Mouse (Mus musculus): ENCODE data around the gene Tnfrsf26.

The Tnfrsf26 gene

DNA sequence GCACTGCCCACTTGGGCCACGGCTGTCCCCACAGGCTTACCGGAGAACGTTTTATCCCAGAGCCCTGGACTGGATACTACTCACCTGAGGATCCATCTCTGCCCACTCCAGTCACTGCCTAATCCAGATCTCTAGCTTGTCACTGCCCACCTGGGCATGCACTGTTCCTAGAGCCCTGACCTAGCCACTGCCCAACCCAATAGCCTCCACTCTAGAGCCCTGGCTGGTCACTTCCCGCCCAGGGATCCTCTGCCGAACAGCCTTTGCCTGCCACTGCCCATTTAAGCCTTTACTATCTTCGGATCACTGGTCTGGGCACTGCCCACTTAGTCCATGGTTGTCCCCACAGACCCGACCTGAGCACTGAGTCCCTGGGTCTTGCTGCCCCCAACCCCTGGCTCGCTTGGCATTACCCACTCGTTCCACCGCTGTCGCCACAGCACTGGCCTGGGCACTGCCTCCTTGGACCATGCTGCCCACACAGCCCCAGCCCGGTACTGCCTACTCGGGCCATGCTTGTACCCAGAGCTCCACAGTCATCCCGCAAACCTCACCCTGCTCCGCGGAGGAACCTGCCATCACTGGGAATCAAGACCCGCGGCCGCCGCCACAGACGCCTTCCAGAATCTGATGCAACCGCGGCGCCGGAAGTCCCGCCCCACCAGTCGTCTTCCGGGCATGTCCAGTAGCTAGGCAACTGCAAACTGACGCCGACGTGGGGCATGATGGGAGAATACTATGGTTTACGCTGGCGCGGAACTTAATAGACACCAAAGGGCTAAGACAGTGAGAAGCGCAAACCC lies 28.9 kb downstream of the Tnfrsf26 start, which contains the start of gene Cars:
TSS of gene Cars (minus strand) at position 663 of the 803 bp plus-strand sequence.
- peak; percentile 94 for DNase-seq

DNA sequence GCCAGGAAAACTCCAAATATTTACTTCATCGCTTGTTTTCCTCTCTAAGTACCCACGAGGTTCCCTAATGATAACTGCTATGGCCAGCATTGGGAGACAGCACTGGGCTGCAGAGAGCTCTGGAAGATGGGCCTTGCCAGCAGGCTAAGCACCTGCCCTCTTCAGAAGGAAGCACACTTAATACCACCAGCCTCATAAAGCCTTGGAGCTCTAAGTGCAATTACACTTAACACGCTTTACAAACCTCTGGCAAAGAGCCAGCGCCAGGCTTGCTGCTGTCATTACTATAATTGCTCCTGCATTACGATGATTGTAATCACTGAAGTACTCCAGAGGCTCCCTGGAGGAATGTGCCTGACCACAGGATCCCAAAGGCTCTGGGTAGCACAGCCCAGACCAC lies 33.7 kb downstream of the Tnfrsf26 start:
- DNase-seq = peak; percentile 20

DNA sequence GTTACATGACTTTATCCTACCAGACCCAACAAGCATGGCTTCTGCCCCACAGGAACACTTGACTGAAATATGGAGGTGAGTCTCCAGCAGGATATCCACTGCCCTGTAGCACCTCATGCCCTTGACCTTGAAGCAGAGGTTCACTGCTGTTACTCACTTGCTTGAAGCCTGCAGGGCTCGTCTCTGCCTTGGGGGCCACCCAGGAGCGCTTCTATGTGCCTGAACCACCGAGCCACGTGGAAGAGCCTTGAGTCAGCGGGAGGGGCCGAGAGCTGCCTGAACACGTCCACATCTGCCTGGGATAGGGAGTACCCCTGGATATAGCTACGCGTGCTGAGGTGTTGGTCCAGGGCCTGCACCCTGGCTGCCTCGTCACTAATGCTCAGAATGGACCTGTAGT lies 36.3 kb downstream of the Tnfrsf26 start:
- DNase-seq = no peak

DNA sequence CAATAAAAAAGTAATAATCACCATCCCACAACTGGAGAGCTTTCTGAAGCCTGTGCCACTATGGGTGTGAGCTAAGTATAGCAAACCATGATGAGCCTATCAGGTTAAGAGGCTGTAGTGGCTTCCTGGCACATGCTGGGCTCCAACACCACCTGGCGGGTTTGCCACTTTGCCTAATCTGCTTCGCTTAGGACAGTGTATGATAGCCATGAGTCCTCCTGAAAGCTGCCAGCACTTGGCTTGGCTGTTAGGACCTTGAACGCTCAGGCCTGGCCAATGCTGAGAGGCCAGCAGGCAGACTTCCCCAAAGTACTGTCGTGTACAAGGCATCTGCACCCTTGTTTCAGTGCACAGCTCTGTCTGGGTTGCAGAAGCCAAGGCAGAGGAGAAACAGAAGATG lies 40.5 kb downstream of the Tnfrsf26 start:
- no peak for DNase-seq

DNA sequence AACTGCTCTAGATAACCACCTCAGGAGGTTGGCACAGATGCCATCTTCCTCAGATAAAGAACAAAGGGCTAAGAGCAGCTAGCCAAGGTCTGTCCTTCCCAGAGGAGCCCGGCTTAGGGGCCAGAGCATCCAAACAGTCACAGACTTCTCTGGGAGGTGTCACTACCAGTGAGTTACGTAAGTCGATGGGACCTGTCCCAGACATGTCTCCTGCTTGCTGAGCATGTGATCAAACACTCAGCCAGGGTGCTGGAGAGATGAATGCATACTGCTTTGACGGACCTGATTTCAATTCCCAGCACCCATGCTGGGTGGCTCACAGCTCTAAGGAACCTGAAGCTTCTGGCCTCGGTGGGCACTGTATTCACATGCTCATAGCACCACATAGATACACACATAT lies 40.9 kb downstream of the Tnfrsf26 start:
- no peak for DNase-seq

DNA sequence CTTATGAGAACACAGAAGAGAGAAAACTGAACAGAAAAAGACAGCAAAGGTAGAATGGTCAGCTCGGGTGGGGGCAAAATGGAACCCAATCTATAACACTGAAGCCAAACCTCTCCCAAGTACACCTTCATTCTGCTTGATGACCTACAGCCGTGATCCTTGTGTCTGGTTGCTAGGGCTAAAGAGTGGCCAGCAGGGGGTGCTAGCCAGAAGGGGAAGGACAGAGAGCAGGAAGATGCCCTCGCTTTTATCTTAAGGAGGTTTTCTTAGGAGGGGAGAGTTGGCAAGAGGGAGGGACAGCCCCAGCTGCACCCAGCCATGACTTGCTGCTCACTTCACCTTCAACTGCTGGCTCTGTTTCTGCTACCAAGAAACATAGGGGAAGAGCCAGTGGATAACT lies 44.6 kb downstream of the Tnfrsf26 start:
- DNase-seq = peak; percentile 69

DNA sequence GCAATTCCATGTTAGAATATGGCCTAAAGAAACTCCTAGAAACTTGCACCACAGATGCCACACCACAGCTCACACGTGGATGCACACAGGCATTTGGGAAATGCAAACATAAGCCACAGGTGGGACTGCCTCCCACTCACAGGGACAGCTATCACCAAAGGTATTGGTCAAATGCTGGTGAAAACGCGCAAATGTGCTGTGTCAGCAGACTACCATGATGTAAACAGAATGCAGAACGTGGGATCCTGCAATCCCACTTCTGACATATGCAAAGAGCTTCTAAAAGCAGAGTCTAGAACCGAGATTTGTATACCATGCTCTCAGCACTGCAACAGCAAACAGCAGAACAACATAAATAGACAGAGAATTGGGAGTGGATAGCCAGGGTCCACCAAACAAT lies 45.5 kb downstream of the Tnfrsf26 start:
- DNase-seq = no peak

DNA sequence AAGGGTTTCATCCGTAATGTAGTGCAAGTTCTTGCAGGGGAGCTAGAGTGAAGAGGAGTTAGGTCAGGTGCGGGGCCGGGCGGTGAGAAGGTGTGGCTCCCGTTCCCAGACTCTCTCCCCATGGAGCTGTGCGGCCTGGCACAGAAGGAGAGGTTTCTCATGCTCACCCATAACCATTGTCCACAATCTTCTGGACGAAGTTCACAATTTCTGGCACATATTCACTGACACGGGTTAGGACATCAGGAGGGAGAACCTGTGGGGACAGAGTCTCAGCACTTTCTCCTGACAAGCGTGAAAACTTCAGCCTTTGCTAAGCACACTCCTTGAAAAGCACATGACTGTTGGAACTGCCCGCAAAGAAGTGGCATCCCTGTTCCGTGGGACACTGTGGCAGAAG lies 52.8 kb downstream of the Tnfrsf26 start:
- no peak for DNase-seq

DNA sequence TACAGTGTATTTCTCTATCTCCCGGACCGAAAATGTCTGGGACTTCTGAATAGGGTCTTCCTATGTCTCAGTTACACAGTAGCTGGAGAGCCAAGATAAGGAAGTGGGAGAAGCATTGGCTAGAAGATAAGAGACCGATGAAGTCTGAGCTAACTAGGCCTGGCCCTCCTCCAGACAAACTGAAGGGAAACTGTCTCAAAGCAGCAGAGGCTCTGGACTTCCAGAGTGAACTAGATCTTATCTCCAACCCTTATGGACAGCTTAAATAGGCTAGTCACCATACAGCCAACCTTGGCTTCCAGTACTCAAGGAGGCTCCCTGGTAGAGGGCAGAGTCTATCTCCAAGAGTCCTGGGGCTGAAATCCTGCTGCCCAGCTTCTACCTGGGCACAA lies 62.9 kb downstream of the Tnfrsf26 start:
- DNase-seq = no peak

DNA sequence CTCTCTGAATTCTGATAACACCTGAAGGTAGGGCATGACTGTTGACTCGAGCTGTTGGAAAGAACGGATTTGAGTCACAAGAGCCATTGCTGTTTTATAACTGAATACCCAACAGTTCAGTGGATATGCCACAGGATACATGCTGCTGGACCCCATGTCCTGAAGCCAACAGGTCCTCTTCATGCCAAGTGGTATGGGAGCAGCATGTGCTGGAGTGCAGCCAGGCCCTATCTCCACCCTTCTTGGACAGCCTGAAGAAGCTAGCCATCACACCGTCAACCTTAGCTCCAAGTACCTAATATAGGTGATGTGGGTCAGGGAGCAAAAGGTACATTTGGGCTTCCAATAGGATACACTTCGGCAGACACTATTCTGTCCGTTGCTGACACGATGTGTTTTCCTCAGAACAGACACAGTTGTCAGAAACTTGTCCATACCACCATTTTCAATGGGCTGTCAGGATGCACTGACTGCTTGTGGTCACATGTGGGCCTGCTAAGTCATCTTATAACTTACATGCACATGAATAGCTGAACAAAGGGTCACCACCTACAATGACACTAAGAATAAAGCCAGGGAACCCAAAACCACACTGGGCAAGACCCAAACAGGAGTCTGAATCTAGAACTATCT lies 63.4 kb downstream of the Tnfrsf26 start:
- no peak for DNase-seq

DNA sequence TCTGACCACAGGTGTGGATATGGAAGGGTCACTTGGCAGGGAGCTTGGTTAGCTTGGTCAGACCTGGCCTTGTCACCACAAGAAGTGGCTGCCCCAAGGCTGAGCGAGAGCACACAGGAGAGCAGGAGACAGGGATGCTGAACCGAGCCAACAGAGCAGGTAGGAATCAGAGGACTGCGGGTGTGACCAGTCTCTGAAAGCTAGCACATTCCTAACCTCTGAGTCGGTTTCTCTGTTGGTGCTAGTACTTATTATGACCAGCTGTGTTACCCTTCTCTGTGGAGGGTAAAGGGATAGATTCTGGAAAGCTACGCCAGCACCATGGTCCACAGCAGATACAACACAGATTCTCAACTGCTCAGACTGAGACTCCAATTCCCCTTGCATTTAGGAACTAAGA lies 64.7 kb downstream of the Tnfrsf26 start:
- no peak for DNase-seq

Data from kidney, adult 18-20 months (tissue).